Mouse (Mus musculus) kidney, embryonic 14.5 days (tissue): Measurements from ENCODE around the gene Nova2. TPM values are rescaled to one million over a fixed set of nuclear protein-coding genes. Genes with fewer than 3 reads are reported as not detected.

Experiments used
- ATAC-seq: fragments of 200-750 bp; cut with Nextera tagmentation; 2 replicates; pipeline ENCODE4 v1.8.0; 2017; ENCODE audit warnings: moderate number of reproducible peaks, mild to moderate bottlenecking, moderate TSS enrichment, moderate library complexity; ENCODE audit not compliant: low FRiP score, low TSS enrichment
- H3K27ac ChIP-seq: fragments of 300-500 bp; sonication (generic); 2 replicates; pipeline ENCODE4 v1.5.1; 2014; ENCODE audit warnings: low read depth, mild to moderate bottlenecking, low read length, moderate library complexity, mixed read lengths
- H3K27me3 ChIP-seq: fragments of 300-500 bp; sonication (generic); 2 replicates; pipeline ENCODE4 v1.6.1; 2014; ENCODE audit warnings: mild to moderate bottlenecking, low read length; ENCODE audit not compliant: control insufficient read depth, insufficient read depth
- H3K36me3 ChIP-seq: fragments of 300-500 bp; sonication (generic); 2 replicates; pipeline ENCODE4 v1.6.1; 2014; ENCODE audit warnings: low read length, mixed read lengths; ENCODE audit not compliant: control insufficient read depth, insufficient read depth
- H3K4me1 ChIP-seq: fragments of 300-500 bp; sonication (generic); 2 replicates; pipeline ENCODE4 v1.6.1; 2014; ENCODE audit warnings: low read length, mixed read lengths; ENCODE audit not compliant: control insufficient read depth, insufficient read depth
- H3K4me2 ChIP-seq: fragments of 300-500 bp; sonication (generic); replicated peaks from 2 replicates; pipeline ENCODE4 v1.6.1; 2014; ENCODE audit warnings: low read depth, mild to moderate bottlenecking, low read length
- H3K4me3 ChIP-seq: fragments of 300-500 bp; sonication (generic); 2 replicates; pipeline ENCODE4 v1.5.1; 2014; ENCODE audit warnings: mild to moderate bottlenecking, low read length
- H3K9ac ChIP-seq: fragments of 300-500 bp; sonication (generic); 2 replicates; pipeline ENCODE4 v1.6.1; 2014; ENCODE audit warnings: low read depth, mild to moderate bottlenecking, low read length, moderate library complexity
- H3K9me3 ChIP-seq: fragments of 300-500 bp; sonication (generic); 2 replicates; pipeline ENCODE4 v1.6.1; 2016; ENCODE audit warnings: low read length; ENCODE audit not compliant: control insufficient read depth
- WGBS: fragments of 180-500 bp; shearing (Covaris S2); extraction: QIAGEN DNeasy Blood & Tissue Kit; methylation state at CpG from one replicate; pipeline ENCODE4 v1.1.7; 2014; 5-methylcytosine and 5-hydroxymethylcytosine counted together
- polyA plus RNA-seq: library from polyadenylated mRNA; unstranded; fragments of >200 nt; fragmentation: Nextera tagmentation; extraction: Ambion mirVana; gene quantifications from 2 replicates; pipeline ENCODE4 v1.2.1, GENCODE M21; 2014

Gene Nova2
- polyA plus RNA-seq, 1 experiment from 2014 or later, result 0.96 TPM

- no peak overlapping the region for H3K4me2 ChIP-seq
- WGBS, result 57% methylated on average over 9 of the region's 9 CpGs
- H3K36me3 ChIP-seq, result no peaks in the 10 kb centered on the region
- H3K9me3 ChIP-seq, result no peaks in the 10 kb centered on the region
- peaks cover 3% of the 10 kb centered on the region; the same call in 1 of the 2 replicates for H3K27me3 ChIP-seq
- no peak overlapping the region for H3K4me3 ChIP-seq
- H3K4me1 ChIP-seq, result no peaks in the 10 kb centered on the region
- no peak overlapping the region for H3K9ac ChIP-seq
- no peak for ATAC-seq
- H3K27ac ChIP-seq, result no peak overlapping the region
Measured at GRCm38 (mm10) chr7:18942815-18943214, 17.1 kb downstream of the Nova2 start.

DNA sequence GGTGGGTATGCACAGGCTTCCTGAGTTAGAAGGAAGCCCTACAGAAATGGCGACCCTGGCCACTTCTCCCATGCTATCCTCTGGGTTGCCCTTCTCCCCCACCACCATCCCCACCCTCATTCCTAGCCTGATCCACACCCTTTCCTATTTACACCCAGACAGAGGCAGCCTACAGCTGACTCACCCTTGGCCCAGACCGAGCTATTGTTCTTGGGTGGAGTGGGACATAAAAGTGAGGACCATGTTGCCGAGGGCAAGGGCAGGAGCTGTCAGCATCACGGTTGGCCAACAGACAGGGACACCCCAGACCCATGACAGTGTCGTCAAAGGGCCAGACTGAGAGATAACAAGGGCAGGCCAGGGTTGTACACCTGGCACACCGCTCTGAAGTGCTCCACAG is 22.5 kb downstream of the Nova2 start:
- Histone ChIP-seq H3K36me3 (no peaks in the 10 kb centered on the region), H3K4me2 (no peak overlapping the region), H3K27ac (no peak overlapping the region), H3K27me3 (no peaks in the 10 kb centered on the region), H3K9me3 (no peaks in the 10 kb centered on the region), H3K4me3 (no peak overlapping the region), H3K9ac (no peak overlapping the region), H3K4me1 (no peaks in the 10 kb centered on the region)
- 70% methylated on average over 6 of the region's 6 CpGs for WGBS
- ATAC-seq, result no peak

- ATAC-seq, result no peak
- H3K9me3 ChIP-seq, result no peaks in the 10 kb centered on the region
- H3K4me2 ChIP-seq, result no peak overlapping the region
- H3K4me3 ChIP-seq, result no peak overlapping the region
- no peak overlapping the region for H3K9ac ChIP-seq
- no peaks in the 10 kb centered on the region for H3K27me3 ChIP-seq
- H3K4me1 ChIP-seq, result no peaks in the 10 kb centered on the region
- no peak overlapping the region for H3K27ac ChIP-seq
- 45% methylated on average over 12 of the region's 12 CpGs for WGBS
- H3K36me3 ChIP-seq, result no peaks in the 10 kb centered on the region
Measured at GRCm38 (mm10) chr7:18949781-18950522, 24.3 kb downstream of the Nova2 start.

GRCm38 (mm10) chr7:18950523-18951315 is 25.0 kb downstream of the Nova2 start:
- no peak for ATAC-seq
- Histone ChIP-seq H3K9ac (no peak overlapping the region), H3K27me3 (0 out of 2 replicates have a peak, but pooled peaks cover under 1% of the 10 kb centered on the region), H3K9me3 (no peaks in the 10 kb centered on the region), H3K4me3 (no peak overlapping the region), H3K4me2 (no peak overlapping the region), H3K4me1 (no peaks in the 10 kb centered on the region), H3K27ac (no peak overlapping the region), H3K36me3 (no peaks in the 10 kb centered on the region)
- WGBS, result 25% methylated on average over 18 of the region's 18 CpGs

GRCm38 (mm10) chr7:18951397-18951796 is 25.7 kb downstream of the Nova2 start:
- no peak overlapping the region for H3K27ac ChIP-seq
- no peak overlapping the region for H3K4me3 ChIP-seq
- no peak overlapping the region for H3K9ac ChIP-seq
- no peaks in the 10 kb centered on the region for H3K4me1 ChIP-seq
- ATAC-seq, result no peak
- WGBS, result 15% methylated on average over 15 of the region's 15 CpGs
- H3K27me3 ChIP-seq, result 0 out of 2 replicates have a peak, but pooled peaks cover 6% of the 10 kb centered on the region
- H3K9me3 ChIP-seq, result no peaks in the 10 kb centered on the region
- H3K4me2 ChIP-seq, result no peak overlapping the region
- no peaks in the 10 kb centered on the region for H3K36me3 ChIP-seq

GRCm38 (mm10) chr7:18957569-18958383 is 32.1 kb downstream of the Nova2 start:
- peak overlapping the region; percentile 99 for H3K4me2 ChIP-seq
- peaks cover 2% of the 10 kb centered on the region; the same call in 1 of the 2 replicates for H3K4me1 ChIP-seq
- no peaks in the 10 kb centered on the region for H3K9me3 ChIP-seq
- H3K27ac ChIP-seq, result no peak overlapping the region
- peak overlapping the region; percentile 54 for H3K9ac ChIP-seq
- peak; percentile 89 for ATAC-seq
- WGBS, result under 1% methylated on average over 72 of the region's 107 CpGs
- peak overlapping the region; percentile 61 for H3K4me3 ChIP-seq
- H3K27me3 ChIP-seq, result peaks cover 62% of the 10 kb centered on the region
- H3K36me3 ChIP-seq, result no peaks in the 10 kb centered on the region

GRCm38 (mm10) chr7:18958384-18958766 is 32.7 kb downstream of the Nova2 start:
- Histone ChIP-seq H3K9ac (peak overlapping the region; percentile 54), H3K9me3 (no peaks in the 10 kb centered on the region), H3K36me3 (no peaks in the 10 kb centered on the region), H3K4me1 (peaks cover 4% of the 10 kb centered on the region; the same call in 1 of the 2 replicates), H3K4me2 (peak overlapping the region; percentile 99), H3K27ac (no peak overlapping the region), H3K27me3 (peaks cover 68% of the 10 kb centered on the region), H3K4me3 (peak overlapping the region; percentile 61)
- whole genome bisulfite sequencing, result under 1% methylated on average over 20 of the region's 21 CpGs
- peak; percentile 30; the same call in 1 of the 2 replicates for ATAC-seq

DNA sequence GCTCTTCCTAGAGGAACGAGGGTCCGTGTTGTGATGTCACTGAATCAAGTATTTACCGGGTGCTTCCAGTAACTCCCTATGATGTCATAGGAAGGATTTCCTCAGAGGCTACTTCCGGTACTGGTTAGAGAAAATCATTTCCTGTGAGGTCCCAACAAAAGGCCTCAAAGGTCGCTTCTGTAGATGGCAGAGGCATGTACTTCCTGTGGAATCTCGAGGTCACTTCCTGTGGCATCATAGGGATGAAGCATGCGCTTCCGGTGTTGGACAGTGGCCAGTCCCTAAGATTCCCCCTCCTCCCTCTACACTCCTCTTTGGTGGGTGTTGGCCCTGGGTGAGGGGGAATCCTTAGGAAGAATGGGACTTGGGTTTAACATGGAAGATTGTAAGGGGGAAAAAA is 33.8 kb downstream of the Nova2 start:
- Histone ChIP-seq H3K9ac (no peak overlapping the region), H3K36me3 (no peaks in the 10 kb centered on the region), H3K4me3 (no peak overlapping the region), H3K27me3 (peaks cover 78% of the 10 kb centered on the region), H3K4me2 (no peak overlapping the region), H3K4me1 (peaks cover 4% of the 10 kb centered on the region; the same call in 1 of the 2 replicates), H3K27ac (no peak overlapping the region), H3K9me3 (no peaks in the 10 kb centered on the region)
- WGBS, result 51% methylated on average over 8 of the region's 8 CpGs
- ATAC-seq, result no peak
